Comparison of ENCODE assay signal across 12 mouse cellular contexts in the genomic region with DNA sequence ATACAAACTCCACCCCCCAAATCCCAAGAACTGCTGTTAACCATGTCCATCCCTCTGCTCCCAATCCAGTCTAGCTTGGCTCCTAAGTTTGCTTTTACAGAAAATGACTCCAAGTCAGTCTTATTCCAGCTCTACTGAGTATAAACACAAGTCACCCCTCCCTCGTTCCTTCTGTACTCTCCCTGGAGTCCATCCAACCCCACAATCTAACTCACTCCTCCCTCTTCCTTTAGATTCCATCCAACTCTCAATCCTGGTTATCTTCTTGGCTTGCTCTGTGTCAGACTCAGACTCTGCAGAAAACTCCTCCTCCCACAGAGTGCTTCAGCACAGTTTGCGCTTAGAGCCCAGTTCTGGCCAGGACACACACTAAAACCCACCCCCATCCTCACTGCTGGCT. TPM values are rescaled to one million over a fixed set of nuclear protein-coding genes. Genes with fewer than 3 reads are reported as not detected.
DNase-seq lines count a peak whose midpoint lies in the region; ATAC-seq and TF ChIP-seq lines count a peak whose summit lies in the region.
"Had no signal": no experiment of that assay in that cellular context is flagged by ENCODE, and none has a peak within 500 bp of the region (broad histone marks: within the 10 kb centered on the region; RNA-seq: fewer than 3 reads in every experiment).

No protein-coding gene starts in this region.

- H3K9me3 ChIP-seq in heart, embryonic 11.5 days (replicated peaks; ENCODE audit: control insufficient read depth, low read length) = no peaks in the 10 kb centered on the region
- no peaks in the 10 kb centered on the region for H3K9me3 ChIP-seq in lung, embryonic 14.5 days (ENCODE audit: low read depth, low read length)
- no peaks in the 10 kb centered on the region for H3K9me3 ChIP-seq in midbrain, embryonic 15.5 days

- DNase-seq in layer of hippocampus, adult 9-11 months = peak; percentile 18
- DNase-seq in layer of hippocampus, postnatal 10 days (ENCODE audit: low spot score in 2 of 2) = no peak
- peak; percentile 50 for DNase-seq in adipocyte (ENCODE audit: low spot score)
- peak; percentile 86 for DNase-seq in lung, embryonic 14.5 days
- DNase-seq in thymus, postnatal 10 days (ENCODE audit: low spot score in 2 of 2) = no peak
- no peak for DNase-seq in urinary bladder, adult 2 months (ENCODE audit: low spot score)
- DNase-seq: thymus, postnatal 14 days had no signal

- WGBS in heart, embryonic 11.5 days (ENCODE audit: insufficient replicate concordance) = 65% methylated on average over 2 of the region's 2 CpGs
- 42% methylated on average over 2 of the region's 2 CpGs for WGBS in lung, embryonic 14.5 days
- WGBS in midbrain, embryonic 15.5 days = 82% methylated on average over 2 of the region's 2 CpGs

- 0 out of 2 replicates have a peak, but pooled peaks have one; percentile 46 for ATAC-seq in heart, embryonic 11.5 days (replicated peaks; ENCODE audit: insufficient number of reproducible peaks, low FRiP score, low TSS enrichment)
- ATAC-seq in lung, embryonic 14.5 days (ENCODE audit: insufficient read depth) = peak; percentile 88
- no peak for ATAC-seq in midbrain, embryonic 15.5 days (replicated peaks)
- ATAC-seq: forebrain, embryonic 14.5 days had no signal

- no peaks in the 10 kb centered on the region for H3K27me3 ChIP-seq in heart, embryonic 11.5 days (ENCODE audit: control insufficient read depth, insufficient read depth, low read length)
- no peaks in the 10 kb centered on the region for H3K27me3 ChIP-seq in lung, embryonic 14.5 days (ENCODE audit: insufficient read depth, low read length)
- no peaks in the 10 kb centered on the region for H3K27me3 ChIP-seq in midbrain, embryonic 15.5 days (replicated peaks)

- H3K36me3 ChIP-seq in heart, embryonic 11.5 days (ENCODE audit: control insufficient read depth, insufficient read depth, low read length) = peaks cover 13% of the 10 kb centered on the region
- peaks cover 66% of the 10 kb centered on the region for H3K36me3 ChIP-seq in lung, embryonic 14.5 days (ENCODE audit: insufficient read depth)
- H3K36me3 ChIP-seq in midbrain, embryonic 15.5 days (replicated peaks) = peaks cover 24% of the 10 kb centered on the region; the same call in 1 of the 2 replicates

- no peak for TF ChIP-seq CTCF in lung, embryonic 14.5 days (IDR thresholded peaks at IDR 0.05; ENCODE audit: low read depth)

- H3K4me3 ChIP-seq in heart, embryonic 11.5 days (ENCODE audit: low read depth, low read length) = no peak overlapping the region
- no peak overlapping the region for H3K4me3 ChIP-seq in lung, embryonic 14.5 days (ENCODE audit: low read depth, low read length)
- H3K4me3 ChIP-seq in midbrain, embryonic 15.5 days = no peak overlapping the region

- no peak overlapping the region for H3K4me2 ChIP-seq in heart, embryonic 11.5 days
- H3K4me2 ChIP-seq in lung, embryonic 14.5 days = peak overlapping the region; percentile 29; the same call in 1 of the 2 replicates
- H3K4me2 ChIP-seq in midbrain, embryonic 15.5 days = no peak overlapping the region

- H3K27ac ChIP-seq in heart, embryonic 11.5 days (ENCODE audit: low read depth, low read length) = 0 out of 2 replicates have a peak overlapping the region, but pooled peaks have one; percentile 22
- H3K27ac ChIP-seq in lung, embryonic 14.5 days (ENCODE audit: low read depth) = peak overlapping the region; percentile 70
- no peak overlapping the region for H3K27ac ChIP-seq in midbrain, embryonic 15.5 days
- H3K27ac ChIP-seq: liver, embryonic 14.5 days had no signal

- no peak overlapping the region for H3K9ac ChIP-seq in heart, embryonic 11.5 days (ENCODE audit: low read depth, low read length)
- no peak overlapping the region for H3K9ac ChIP-seq in lung, embryonic 14.5 days
- H3K9ac ChIP-seq in midbrain, embryonic 15.5 days = no peak overlapping the region
- H3K9ac ChIP-seq: liver, embryonic 14.5 days had no signal

- peaks cover 13% of the 10 kb centered on the region for H3K4me1 ChIP-seq in heart, embryonic 11.5 days (ENCODE audit: control insufficient read depth, insufficient read depth, low read length)
- peaks cover 2% of the 10 kb centered on the region; the same call in 1 of the 2 replicates for H3K4me1 ChIP-seq in lung, embryonic 14.5 days (ENCODE audit: insufficient read depth)
- peaks cover 15% of the 10 kb centered on the region for H3K4me1 ChIP-seq in midbrain, embryonic 15.5 days

RNA-seq across cellular contexts. Expression of a gene that starts 6.2 kb away (rescaled TPM):
- 10 to 100 TPM; 41.3 to 46.8 TPM for total RNA-seq in layer of hippocampus, postnatal 10 days (2021)
- 22.1 and 27.5 TPM in 2 replicates for polyA plus RNA-seq in heart, embryonic 11.5 days (2014; fragmentation: Nextera tagmentation; extraction: Ambion mirVana)
- polyA plus RNA-seq in lung, embryonic 14.5 days (2014; fragmentation: Nextera tagmentation; extraction: Ambion mirVana) = 44.4 and 46.5 TPM in 2 replicates
- 11.1 and 15.3 TPM in 2 replicates for polyA plus RNA-seq in urinary bladder, adult 2 months (2012; rRNA removed)
- polyA plus RNA-seq in midbrain, embryonic 15.5 days (2015; fragmentation: Nextera tagmentation; extraction: Ambion mirVana) = 32.6 and 33.8 TPM in 2 replicates

RNA-seq across cellular contexts. Expression of a gene that starts 28.8 kb away (rescaled TPM):
- total RNA-seq in layer of hippocampus, postnatal 10 days (2021) = 10 to 100 TPM; 92.5 to 96.0 TPM
- 11.6 and 12.9 TPM in 2 replicates for polyA plus RNA-seq in heart, embryonic 11.5 days (2014; fragmentation: Nextera tagmentation; extraction: Ambion mirVana)
- 15.1 and 17.6 TPM in 2 replicates for polyA plus RNA-seq in lung, embryonic 14.5 days (2014; fragmentation: Nextera tagmentation; extraction: Ambion mirVana)
- 18.5 and 22.0 TPM in 2 replicates for polyA plus RNA-seq in urinary bladder, adult 2 months (2012; rRNA removed)
- 53.6 and 53.8 TPM in 2 replicates for polyA plus RNA-seq in midbrain, embryonic 15.5 days (2015; fragmentation: Nextera tagmentation; extraction: Ambion mirVana)

RNA-seq across cellular contexts. Expression of a gene that starts 48.1 kb away (rescaled TPM):
- total RNA-seq in layer of hippocampus, postnatal 10 days (2021) = 10 to 100 TPM; 20.5 TPM
- 28.6 and 31.2 TPM in 2 replicates for polyA plus RNA-seq in heart, embryonic 11.5 days (2014; fragmentation: Nextera tagmentation; extraction: Ambion mirVana)
- polyA plus RNA-seq in lung, embryonic 14.5 days (2014; fragmentation: Nextera tagmentation; extraction: Ambion mirVana) = 43.0 and 47.9 TPM in 2 replicates
- 20.1 and 20.8 TPM in 2 replicates for polyA plus RNA-seq in urinary bladder, adult 2 months (2012; rRNA removed)
- 46.2 and 49.5 TPM in 2 replicates for polyA plus RNA-seq in midbrain, embryonic 15.5 days (2015; fragmentation: Nextera tagmentation; extraction: Ambion mirVana)

RNA-seq across cellular contexts. Expression of a gene that starts 51.8 kb away (rescaled TPM):
- total RNA-seq in layer of hippocampus, postnatal 10 days (2021) = not detected
- 0.06 TPM in 1 of 2 replicates, not detected in the other for polyA plus RNA-seq in heart, embryonic 11.5 days (2014; fragmentation: Nextera tagmentation; extraction: Ambion mirVana)
- polyA plus RNA-seq in lung, embryonic 14.5 days (2014; fragmentation: Nextera tagmentation; extraction: Ambion mirVana) = 0.18 and 0.50 TPM in 2 replicates
- polyA plus RNA-seq in urinary bladder, adult 2 months (2012; rRNA removed) = 0.80 and 1.3 TPM in 2 replicates
- 0.06 TPM in 1 of 2 replicates, not detected in the other for polyA plus RNA-seq in midbrain, embryonic 15.5 days (2015; fragmentation: Nextera tagmentation; extraction: Ambion mirVana)
- total RNA-seq: layer of hippocampus, postnatal 25 days had no signal
- polyA plus RNA-seq: forebrain, embryonic 14.5 days had no signal

RNA-seq across cellular contexts. Expression of a gene that starts 55.6 kb away (rescaled TPM):
- total RNA-seq in layer of hippocampus, postnatal 10 days (2021) = 1 to 10 TPM in 1 of 2 experiments, under 1 TPM in 1; 0.96 to 1.1 TPM
- polyA plus RNA-seq in heart, embryonic 11.5 days (2014; fragmentation: Nextera tagmentation; extraction: Ambion mirVana) = 1.1 and 1.9 TPM in 2 replicates
- 0.28 and 0.65 TPM in 2 replicates for polyA plus RNA-seq in lung, embryonic 14.5 days (2014; fragmentation: Nextera tagmentation; extraction: Ambion mirVana)
- polyA plus RNA-seq in urinary bladder, adult 2 months (2012; rRNA removed) = 3.9 and 4.4 TPM in 2 replicates
- polyA plus RNA-seq in midbrain, embryonic 15.5 days (2015; fragmentation: Nextera tagmentation; extraction: Ambion mirVana) = 0.61 and 0.62 TPM in 2 replicates

Comparison
In these comparisons a context has a peak if more than half of its experiments do, and no peak if none do; other contexts are left out.
1. DNase-seq: peak in layer of hippocampus, adult 9-11 months (single experiment), adipocyte (single experiment) and lung, embryonic 14.5 days (single experiment); none in layer of hippocampus, postnatal 10 days (0 of 2), thymus, postnatal 10 days (0 of 2) and urinary bladder, adult 2 months (single experiment).